Mouse (Mus musculus) heart, adult 2 months (tissue): ENCODE data around the gene Wwox.

Experiments used
- CTCF ChIP-seq: fragments of 200-600 bp; IDR thresholded peaks from 2 replicates; pipeline ENCODE4 v1.8.1; 2022; ENCODE audit warnings: antibody characterized with exemption, mild to moderate bottlenecking, moderate library complexity
- EP300 ChIP-seq: fragments of 200-500 bp; IDR thresholded peaks from 2 replicates; pipeline ENCODE4 v1.6.1; 2011; ENCODE audit warnings: low read depth, low read length, control low read depth; ENCODE audit not compliant: insufficient read depth
- POLR2A ChIP-seq: fragments of 200-500 bp; IDR thresholded peaks from 2 replicates; pipeline ENCODE4 v1.6.1; 2011; ENCODE audit warnings: mild to moderate bottlenecking, low read depth, low read length, control low read depth; ENCODE audit not compliant: insufficient read depth

DNA sequence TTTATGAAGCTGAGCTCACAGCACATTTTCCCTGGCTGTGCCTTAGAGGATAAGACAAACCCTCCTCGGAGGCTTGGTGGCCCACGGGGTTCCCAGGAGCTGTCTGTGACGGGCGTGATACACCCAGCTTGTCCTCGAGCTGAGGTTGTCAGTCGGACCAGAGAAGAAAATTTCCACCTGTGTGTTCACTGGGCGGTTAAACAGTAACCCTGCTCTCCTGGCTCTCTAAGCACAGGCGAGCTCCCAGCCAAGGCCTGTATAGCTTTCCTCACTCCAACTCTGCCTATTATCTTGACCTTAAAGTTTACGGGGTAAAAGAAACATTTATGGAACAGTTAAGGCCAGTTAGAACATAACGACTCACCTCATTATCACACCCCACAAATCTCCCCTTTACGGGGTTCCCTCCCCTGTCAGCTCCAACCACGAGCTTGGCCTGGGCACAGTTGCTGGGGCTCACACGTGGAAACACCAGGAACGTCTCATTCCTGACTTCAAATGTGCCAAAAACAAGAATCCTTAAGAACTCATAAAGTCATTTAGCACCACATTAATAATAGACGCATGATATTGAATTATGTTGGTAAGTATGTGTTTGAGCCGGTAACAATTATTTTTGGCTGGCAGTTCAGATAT lies 129.2 kb downstream of the Wwox start:
- no peak for TF ChIP-seq POLR2A
- TF ChIP-seq CTCF = no peak
- no peak for TF ChIP-seq EP300
